Mouse (Mus musculus) forebrain, postnatal 0 days (tissue): ENCODE measurements around the gene Gm10799. TPM values are rescaled to one million over a fixed set of nuclear protein-coding genes. Genes with fewer than 3 reads are reported as not detected.
A peak's percentile ranks its signal among the peaks of the same experiment; 100 is the strongest.
"Not testable (repeated sequence)": the region's sequence is repeated elsewhere in the genome, so short reads cannot be mapped to it uniquely, and the experiment has no call there.

Experiments
- ATAC-seq: fragments of 200-750 bp; cut with Nextera tagmentation; 2 replicates; pipeline ENCODE4 v1.8.0; 2017; ENCODE audit warnings: mild to moderate bottlenecking, moderate library complexity
- DNase-seq: peaks from one replicate; pipeline ENCODE4 v3.0.0-alpha.2; 2015
- H3K27ac ChIP-seq: fragments of 300-500 bp; sonication (generic); 2 replicates; pipeline ENCODE4 v1.5.1; 2014; ENCODE audit warnings: low read depth, mild to moderate bottlenecking, antibody characterized with exemption, low read length, moderate library complexity, mixed read lengths
- H3K27me3 ChIP-seq: fragments of 300-500 bp; sonication (generic); 2 replicates; pipeline ENCODE4 v1.6.1; 2014; ENCODE audit warnings: mild to moderate bottlenecking, low read length, mixed read lengths; ENCODE audit not compliant: insufficient read depth
- H3K36me3 ChIP-seq: fragments of 300-500 bp; sonication (generic); 2 replicates; pipeline ENCODE4 v1.6.1; 2014; ENCODE audit warnings: mild to moderate bottlenecking, moderate library complexity; ENCODE audit not compliant: insufficient read depth
- H3K4me1 ChIP-seq: fragments of 300-500 bp; sonication (generic); 2 replicates; pipeline ENCODE4 v1.6.1; 2014; ENCODE audit warnings: antibody characterized with exemption; ENCODE audit not compliant: insufficient read depth
- H3K4me2 ChIP-seq: fragments of 300-500 bp; sonication (generic); 2 replicates; pipeline ENCODE4 v1.6.1; 2014; ENCODE audit warnings: low read depth, mild to moderate bottlenecking, moderate library complexity
- H3K4me3 ChIP-seq: fragments of 300-500 bp; sonication (generic); 2 replicates; pipeline ENCODE4 v1.5.1; 2014; ENCODE audit warnings: low read depth, low read length, mixed read lengths
- H3K9ac ChIP-seq: fragments of 300-500 bp; sonication (generic); 2 replicates; pipeline ENCODE4 v1.6.1; 2014; ENCODE audit warnings: mild to moderate bottlenecking
- H3K9me3 ChIP-seq: fragments of 300-500 bp; sonication (generic); 2 replicates; pipeline ENCODE4 v1.6.1; 2016; ENCODE audit warnings: low read length
- CTCF ChIP-seq: sonication (generic); IDR thresholded peaks from 2 replicates; pipeline ENCODE4 v1.5.1; 2016; ENCODE audit warnings: antibody characterized with exemption, control low read depth, low read depth
- WGBS: fragments of 180-500 bp; shearing (Covaris S2); extraction: QIAGEN DNeasy Blood & Tissue Kit; methylation state at CpG from one replicate; pipeline ENCODE4 v1.1.7; 2014; 5-methylcytosine and 5-hydroxymethylcytosine counted together
- polyA plus RNA-seq: library from polyadenylated mRNA; unstranded; fragments of >200 nt; fragmentation: Nextera tagmentation; extraction: Ambion mirVana; gene quantifications from 2 replicates; pipeline ENCODE4 v1.2.1, GENCODE M21; 2015
- total RNA-seq: library from RNA; depleted of rRNA; stranded (reverse); fragments of >200 nt; gene quantifications from 2 replicates; pipeline ENCODE4 v1.2.3, GENCODE M21; 2014

The Gm10799 gene
- total and polyA plus RNA-seq, 2 experiments from 2014 or later, result not detected

DNA sequence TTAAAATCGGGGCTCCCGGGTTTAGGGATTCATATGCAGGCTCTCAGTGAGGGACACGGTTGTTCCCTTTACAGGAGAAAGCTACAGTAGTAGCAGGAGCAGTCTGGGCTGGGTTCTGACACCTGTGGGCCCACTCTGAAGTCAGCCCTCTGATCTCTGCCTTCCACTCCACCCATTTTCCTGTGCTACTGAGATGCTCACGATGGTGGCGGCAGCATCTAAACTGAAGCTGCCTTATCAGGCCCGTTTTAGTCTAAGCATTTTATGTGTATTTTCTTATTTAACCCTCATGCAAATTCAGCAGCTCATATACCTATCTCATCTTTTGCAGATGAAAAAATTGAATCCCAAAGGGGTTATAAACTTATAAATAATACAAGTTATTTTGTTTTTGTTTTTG lies 36.5 kb upstream of the Gm10799 start:
- no peak for TF ChIP-seq CTCF
- WGBS, result 88% methylated on average over 6 of the region's 6 CpGs
- no peaks in the 10 kb centered on the region for H3K9me3 ChIP-seq
- ATAC-seq (no peak), DNase-seq (no peak)
- no peaks in the 10 kb centered on the region for H3K36me3 ChIP-seq
- no peaks in the 10 kb centered on the region for H3K4me1 ChIP-seq
- no peak overlapping the region for H3K4me3 ChIP-seq
- H3K27ac ChIP-seq, result no peak overlapping the region
- H3K4me2 ChIP-seq, result no peak overlapping the region
- no peak overlapping the region for H3K9ac ChIP-seq
- no peaks in the 10 kb centered on the region for H3K27me3 ChIP-seq

DNA sequence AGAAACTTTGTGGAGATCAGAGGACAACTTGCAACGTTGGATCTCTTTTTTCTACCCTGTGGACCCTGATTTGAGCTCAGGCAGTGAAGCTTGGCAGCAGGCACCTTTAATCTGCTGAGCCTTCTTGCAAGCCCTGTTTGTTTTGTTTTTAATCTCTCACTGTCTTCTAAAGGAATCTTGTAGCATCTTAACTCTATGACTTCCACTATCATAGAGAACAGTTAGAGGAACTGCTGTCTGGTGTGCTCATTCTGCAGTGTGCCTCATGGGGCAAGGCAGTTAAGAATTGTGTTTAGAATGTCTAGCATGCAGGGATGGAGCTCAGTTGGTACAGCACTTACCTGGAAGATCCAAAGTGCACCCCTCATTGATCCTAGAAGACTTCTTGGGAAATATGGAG lies 31.6 kb upstream of the Gm10799 start:
- no peak overlapping the region for H3K4me2 ChIP-seq
- no peak overlapping the region for H3K27ac ChIP-seq
- no peaks in the 10 kb centered on the region for H3K4me1 ChIP-seq
- H3K9ac ChIP-seq, result no peak overlapping the region
- H3K27me3 ChIP-seq, result no peaks in the 10 kb centered on the region
- H3K9me3 ChIP-seq, result no peaks in the 10 kb centered on the region
- H3K4me3 ChIP-seq, result no peak overlapping the region
- TF ChIP-seq CTCF, result no peak
- H3K36me3 ChIP-seq, result no peaks in the 10 kb centered on the region
- DNase-seq, result no peak
- WGBS, result 50% methylated on average over 1 of the region's 1 CpGs
- no peak for ATAC-seq

DNA sequence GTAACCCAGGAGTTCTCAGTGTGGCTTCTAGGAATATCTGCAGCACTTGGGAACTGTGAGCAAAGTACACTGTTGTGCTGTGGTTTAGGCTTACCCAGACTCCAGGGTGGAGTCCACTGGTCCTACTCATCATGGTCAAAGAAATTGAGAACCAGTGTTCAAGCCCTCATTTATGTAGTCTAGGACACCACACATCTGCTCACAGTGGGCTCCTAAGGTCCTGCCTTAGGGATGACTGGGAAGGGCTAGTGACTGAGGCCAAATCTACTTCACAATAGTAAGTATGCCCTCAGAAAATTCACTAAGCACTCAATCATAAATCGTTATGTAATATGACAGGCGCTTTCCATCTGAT lies 30.9 kb upstream of the Gm10799 start:
- Histone ChIP-seq H3K9me3 (no peaks in the 10 kb centered on the region), H3K9ac (no peak overlapping the region), H3K27me3 (no peaks in the 10 kb centered on the region), H3K4me3 (no peak overlapping the region), H3K4me1 (no peaks in the 10 kb centered on the region), H3K4me2 (no peak overlapping the region), H3K27ac (no peak overlapping the region), H3K36me3 (no peaks in the 10 kb centered on the region)
- ATAC-seq (no peak), DNase-seq (no peak)
- WGBS, result 97% methylated on average over 2 of the region's 2 CpGs
- no peak for TF ChIP-seq CTCF

DNA sequence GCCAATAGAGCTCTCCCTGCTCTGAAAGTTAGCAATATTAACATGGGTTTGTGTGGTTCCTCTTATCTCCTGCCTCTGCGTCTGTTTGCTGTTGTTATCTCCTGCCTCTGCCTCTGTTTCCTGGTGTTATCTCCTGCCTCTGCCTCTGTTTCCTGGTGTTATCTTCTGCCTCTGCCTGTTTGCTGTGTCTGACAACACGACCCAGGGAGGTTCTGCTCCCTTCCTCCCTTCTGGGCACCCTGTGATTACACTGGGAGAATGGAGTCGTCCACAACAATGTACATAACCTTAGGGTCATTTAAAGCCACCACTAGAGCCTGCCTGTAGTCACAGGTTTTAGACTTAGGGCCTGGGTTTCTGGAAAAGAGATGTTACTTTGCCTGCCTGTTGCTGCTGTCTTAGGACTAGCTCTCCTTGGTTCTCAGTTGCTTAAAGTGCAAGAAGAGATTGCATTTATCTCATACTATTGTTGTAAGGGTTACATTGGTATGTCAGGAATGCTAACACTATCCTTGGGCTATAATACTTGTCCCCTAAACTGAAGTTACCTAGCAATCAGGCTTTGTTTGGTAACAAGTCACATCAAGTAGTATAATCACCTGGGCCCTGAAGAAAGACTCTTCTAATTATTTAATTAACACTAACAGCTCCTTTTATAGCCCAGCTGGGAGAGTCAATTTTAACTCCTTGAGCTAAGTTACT lies 30.3 kb upstream of the Gm10799 start:
- WGBS, result 47% methylated on average over 3 of the region's 3 CpGs
- no peaks in the 10 kb centered on the region for H3K9me3 ChIP-seq
- ATAC-seq (no peak), DNase-seq (no peak)
- H3K4me1 ChIP-seq, result no peaks in the 10 kb centered on the region
- H3K27ac ChIP-seq, result no peak overlapping the region
- no peak overlapping the region for H3K4me3 ChIP-seq
- H3K36me3 ChIP-seq, result no peaks in the 10 kb centered on the region
- H3K4me2 ChIP-seq, result no peak overlapping the region
- H3K27me3 ChIP-seq, result no peaks in the 10 kb centered on the region
- TF ChIP-seq CTCF, result no peak
- H3K9ac ChIP-seq, result no peak overlapping the region

DNA sequence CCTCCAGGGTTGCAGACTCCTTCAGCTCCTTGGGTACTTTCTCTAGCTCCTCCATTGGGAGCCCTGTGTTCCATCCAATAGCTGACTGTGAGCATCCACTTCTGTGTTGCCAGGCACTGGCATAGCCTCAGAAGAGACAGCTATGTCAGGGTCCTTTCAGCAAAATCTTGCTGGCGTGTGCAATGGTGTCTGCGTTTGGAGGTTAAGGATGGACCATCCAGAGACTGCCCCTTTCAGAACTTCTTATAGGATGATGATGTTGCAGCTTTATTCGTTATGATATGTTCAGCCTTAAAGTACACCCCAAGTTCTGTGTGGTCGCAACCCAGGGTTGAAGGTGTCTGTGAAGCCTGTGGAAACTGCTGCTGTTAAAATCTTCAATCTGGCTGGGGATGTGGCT lies 29.0 kb upstream of the Gm10799 start:
- not testable (repeated sequence) for ATAC-seq

DNA sequence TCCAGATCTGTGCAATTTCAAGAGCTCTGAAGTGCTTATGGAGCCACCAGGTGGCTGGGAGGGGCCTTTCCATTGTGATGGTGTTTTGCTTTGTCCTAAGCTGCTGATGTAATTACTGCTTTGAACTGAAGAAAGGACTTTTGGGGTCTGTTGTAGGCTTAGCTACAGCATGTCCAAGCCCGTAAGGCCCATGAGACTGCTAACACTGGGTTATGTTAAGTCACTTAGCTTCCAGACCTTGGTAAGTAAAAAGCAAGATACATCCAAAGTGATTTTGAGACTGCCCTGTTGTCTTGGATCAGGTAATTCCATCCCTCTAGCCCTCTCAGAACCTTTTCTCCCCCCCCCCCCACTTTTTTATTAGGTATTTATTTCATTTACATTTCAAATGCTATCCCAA lies 28.4 kb upstream of the Gm10799 start:
- not testable (repeated sequence) for H3K4me3 ChIP-seq, DNase-seq, H3K4me1 ChIP-seq, H3K9ac ChIP-seq, H3K27me3 ChIP-seq, H3K36me3 ChIP-seq, ATAC-seq, H3K27ac ChIP-seq, H3K9me3 ChIP-seq, H3K4me2 ChIP-seq
- WGBS, result 59% methylated on average over 1 of the region's 1 CpGs

More for the DNA sequence above, 29.0 kb upstream of the Gm10799 start:
- H3K27ac ChIP-seq, H3K4me1 ChIP-seq, H3K36me3 ChIP-seq, H3K4me3 ChIP-seq, H3K9me3 ChIP-seq, H3K9ac ChIP-seq, H3K4me2 ChIP-seq, H3K27me3 ChIP-seq, DNase-seq: not testable (repeated sequence)
- WGBS, result 95% methylated on average over 4 of the region's 4 CpGs

DNA sequence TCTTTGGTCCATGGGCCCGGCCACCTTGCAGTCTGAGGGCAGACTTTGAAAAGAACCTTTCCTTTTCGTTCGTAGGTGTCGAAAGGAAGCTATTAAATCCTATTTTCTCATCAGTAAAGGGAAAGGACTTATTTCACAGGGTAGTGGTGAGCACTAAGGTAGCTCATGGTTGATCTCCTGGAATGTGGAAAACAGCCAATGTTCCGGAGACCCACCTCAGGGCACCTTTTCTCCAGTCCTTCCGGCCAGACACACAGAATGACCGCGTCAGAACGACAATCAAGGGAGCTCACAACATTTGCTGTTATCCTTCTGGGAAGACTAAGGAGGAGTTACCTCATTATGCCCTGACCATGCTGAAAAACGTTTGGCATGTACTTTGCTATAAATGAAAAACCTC lies 27.9 kb upstream of the Gm10799 start:
- DNase-seq (no peak), ATAC-seq (peak; percentile 18; the same call in 1 of the 2 replicates)
- peak overlapping the region; percentile 48 for H3K4me2 ChIP-seq
- H3K4me1 ChIP-seq, result no peaks in the 10 kb centered on the region
- peak overlapping the region; percentile 24 for H3K4me3 ChIP-seq
- no peaks in the 10 kb centered on the region for H3K27me3 ChIP-seq
- peak overlapping the region; percentile 42; the same call in 1 of the 2 replicates for H3K9ac ChIP-seq
- peak overlapping the region; percentile 6; the same call in 1 of the 2 replicates for H3K27ac ChIP-seq
- WGBS, result 41% methylated on average over 10 of the region's 10 CpGs
- no peak for TF ChIP-seq CTCF
- H3K9me3 ChIP-seq, result no peaks in the 10 kb centered on the region
- H3K36me3 ChIP-seq, result no peaks in the 10 kb centered on the region
